Mouse (Mus musculus) ES-Bruce4 (cell line): ENCODE measurements around the gene Lrrc4b. TPM values are rescaled to one million over a fixed set of nuclear protein-coding genes. Genes with fewer than 3 reads are reported as not detected.

Source experiments
- H3K27ac ChIP-seq: 2 replicates; pipeline ENCODE4 v1.5.1; 2012; ENCODE audit warnings: low read length, inconsistent platforms; ENCODE audit not compliant: insufficient read depth
- H3K27me3 ChIP-seq: 2 replicates; pipeline ENCODE4 v1.6.1; 2012; ENCODE audit warnings: mild to moderate bottlenecking, low read length, inconsistent platforms; ENCODE audit not compliant: control insufficient read depth, poor library complexity, insufficient read depth, severe bottlenecking
- H3K36me3 ChIP-seq: 2 replicates; pipeline ENCODE4 v1.6.1; 2012; ENCODE audit warnings: inconsistent platforms, mild to moderate bottlenecking, low read length, moderate library complexity; ENCODE audit not compliant: control insufficient read depth, poor library complexity, insufficient read depth, severe bottlenecking
- H3K4me1 ChIP-seq: one replicate; pipeline ENCODE4 v1.8.1; 2011; ENCODE audit warnings: low read length; ENCODE audit not compliant: control insufficient read depth, insufficient read depth
- H3K4me3 ChIP-seq: 2 replicates; pipeline ENCODE4 v1.5.1; 2011; ENCODE audit warnings: low read depth, mild to moderate bottlenecking, low read length
- H3K9ac ChIP-seq: 2 replicates; pipeline ENCODE4 v1.6.1; 2012; ENCODE audit warnings: low read depth, mild to moderate bottlenecking, inconsistent platforms; ENCODE audit not compliant: poor library complexity, severe bottlenecking
- H3K9me3 ChIP-seq: replicated peaks from 2 replicates; pipeline ENCODE4 v1.6.1; 2012; ENCODE audit warnings: mild to moderate bottlenecking, low read length, inconsistent platforms; ENCODE audit not compliant: control insufficient read depth, poor library complexity, insufficient read depth, severe bottlenecking
- CTCF ChIP-seq: IDR thresholded peaks from one replicate; pipeline ENCODE4 v1.8.1; 2011; ENCODE audit warnings: low read depth, low read length
- EP300 ChIP-seq: IDR thresholded peaks from 2 replicates; pipeline ENCODE4 v1.6.1; 2011; ENCODE audit warnings: low read depth, low read length; ENCODE audit not compliant: insufficient read depth
- POLR2A ChIP-seq: IDR thresholded peaks from one replicate; pipeline ENCODE4 v1.8.1; 2011; ENCODE audit warnings: low read length; ENCODE audit not compliant: insufficient read depth
- polyA plus RNA-seq: library from polyadenylated mRNA; stranded (reverse); fragments of >200 nt; gene quantifications from 2 replicates; pipeline ENCODE4 v1.2.4, GENCODE M21; 2011; ENCODE audit warnings: low read depth; ENCODE audit not compliant: missing spikeins, insufficient read depth, insufficient read length

The Lrrc4b gene
- polyA plus RNA-seq, 1 experiment, result not detected

GRCm38 (mm10) chr7:44467811-44468411, 39.1 kb downstream of the Lrrc4b start, which contains the start of gene Josd2:
Gene Josd2, plus strand, starts transcription at chr7:44467980.
- Histone ChIP-seq H3K9me3 (no peaks in the 10 kb centered on the region), H3K36me3 (no peaks in the 10 kb centered on the region), H3K4me3 (peak within 1 kb of the TSS; percentile 80), H3K27ac (no peak within 1 kb of the TSS), H3K9ac (peak within 1 kb of the TSS; percentile 46), H3K27me3 (no peaks in the 10 kb centered on the region), H3K4me1 (no peaks in the 10 kb centered on the region)
- no peak for TF ChIP-seq EP300
- TF ChIP-seq POLR2A, result peak; percentile 11

DNA sequence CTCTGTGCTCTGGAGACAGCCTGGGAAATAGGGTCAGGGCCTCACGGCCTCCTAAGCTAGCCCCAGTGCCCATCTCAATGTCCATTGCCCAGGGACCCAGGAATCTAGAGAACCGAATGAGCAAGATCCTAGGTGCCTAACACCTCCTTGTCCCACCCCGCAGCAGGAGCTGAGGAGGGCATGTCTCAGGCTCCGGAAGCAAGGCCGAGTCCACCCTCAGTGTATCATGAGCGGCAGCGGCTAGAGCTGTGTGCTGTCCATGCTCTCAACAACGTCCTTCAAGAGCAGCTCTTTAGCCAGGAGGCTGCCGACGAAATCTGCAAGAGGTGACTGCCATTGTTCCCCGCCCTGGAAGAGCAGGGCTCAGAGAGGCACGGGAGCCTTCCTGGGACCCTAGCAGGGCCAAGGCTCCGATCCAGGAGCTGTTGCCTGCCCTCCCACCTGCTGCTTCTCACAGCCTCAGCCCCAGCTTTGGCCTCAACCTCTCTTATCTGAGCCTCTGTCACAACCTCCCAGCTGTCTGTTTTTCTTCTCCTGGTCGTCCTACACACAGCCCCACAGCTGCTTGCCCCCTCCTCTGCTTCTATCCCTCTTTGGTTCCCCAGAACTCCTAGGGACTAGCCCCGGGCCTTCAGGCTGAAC, 39.9 kb downstream of the Lrrc4b start:
- Histone ChIP-seq H3K9me3 (no peaks in the 10 kb centered on the region), H3K4me1 (no peaks in the 10 kb centered on the region), H3K4me3 (peak overlapping the region; percentile 80; the same call in 1 of the 2 replicates), H3K9ac (no peak overlapping the region), H3K36me3 (no peaks in the 10 kb centered on the region), H3K27ac (no peak overlapping the region), H3K27me3 (no peaks in the 10 kb centered on the region)
- TF ChIP-seq POLR2A, result no peak
- no peak for TF ChIP-seq EP300
- no peak for TF ChIP-seq CTCF

GRCm38 (mm10) chr7:44469677-44470675, 41.2 kb downstream of the Lrrc4b start:
- H3K4me3 ChIP-seq, result no peak overlapping the region
- H3K27ac ChIP-seq, result no peak overlapping the region
- H3K9me3 ChIP-seq, result no peaks in the 10 kb centered on the region
- no peak for TF ChIP-seq EP300
- no peak for TF ChIP-seq CTCF
- TF ChIP-seq POLR2A, result no peak
- no peaks in the 10 kb centered on the region for H3K36me3 ChIP-seq
- no peaks in the 10 kb centered on the region for H3K4me1 ChIP-seq
- H3K27me3 ChIP-seq, result no peaks in the 10 kb centered on the region
- no peak overlapping the region for H3K9ac ChIP-seq

DNA sequence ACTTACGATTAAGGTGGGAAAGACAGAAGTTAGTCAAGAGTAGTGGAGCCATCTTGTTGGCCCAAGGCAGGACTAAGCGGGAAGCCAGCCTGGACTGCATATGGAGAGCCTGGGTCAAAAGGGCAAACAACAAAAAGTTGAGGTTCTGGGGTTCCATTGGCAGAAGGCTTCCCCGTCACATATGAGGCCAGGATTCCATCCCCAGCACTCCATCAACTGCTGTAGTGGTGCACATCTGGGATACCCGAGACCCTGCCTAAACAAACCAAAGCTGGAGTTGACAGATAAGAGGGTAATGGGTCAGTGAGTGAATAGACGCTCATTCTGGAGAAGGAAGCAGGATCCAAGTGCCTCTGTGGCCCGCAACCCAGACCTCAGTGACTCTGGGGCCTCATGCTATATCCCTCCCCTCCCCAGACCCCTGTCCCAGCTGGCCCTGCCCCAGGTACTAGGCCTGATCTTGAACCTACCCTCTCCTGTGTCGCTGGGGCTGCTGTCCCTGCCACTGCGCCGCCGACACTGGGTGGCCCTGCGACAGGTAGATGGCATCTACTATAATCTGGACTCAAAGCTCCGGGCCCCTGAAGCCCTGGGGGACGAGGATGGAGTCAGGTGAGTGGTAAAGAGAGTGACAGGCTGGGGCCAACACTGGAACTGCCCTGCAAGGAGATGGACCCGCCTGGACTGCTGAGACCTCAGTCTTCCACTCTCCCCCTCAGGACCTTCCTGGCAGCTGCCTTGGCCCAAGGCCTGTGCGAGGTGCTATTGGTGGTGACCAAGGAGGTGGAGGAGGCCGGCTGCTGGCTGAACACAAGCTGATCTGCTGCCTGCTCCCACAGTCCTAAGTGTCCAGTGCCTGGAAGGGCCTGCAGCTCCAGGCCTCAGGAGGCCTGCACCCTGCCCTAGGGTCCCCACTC, 42.1 kb downstream of the Lrrc4b start:
- Histone ChIP-seq H3K4me3 (no peak overlapping the region), H3K27ac (no peak overlapping the region), H3K9me3 (no peaks in the 10 kb centered on the region), H3K4me1 (no peaks in the 10 kb centered on the region), H3K9ac (no peak overlapping the region), H3K27me3 (no peaks in the 10 kb centered on the region; the same call in 1 of the 2 replicates), H3K36me3 (no peaks in the 10 kb centered on the region)
- no peak for TF ChIP-seq CTCF
- no peak for TF ChIP-seq POLR2A
- no peak for TF ChIP-seq EP300

GRCm38 (mm10) chr7:44471880-44472557, 43.2 kb downstream of the Lrrc4b start:
- Histone ChIP-seq H3K4me1 (no peaks in the 10 kb centered on the region), H3K4me3 (no peak overlapping the region), H3K9me3 (no peaks in the 10 kb centered on the region), H3K9ac (no peak overlapping the region), H3K27me3 (no peaks in the 10 kb centered on the region; the same call in 1 of the 2 replicates), H3K36me3 (no peaks in the 10 kb centered on the region), H3K27ac (no peak overlapping the region)
- TF ChIP-seq CTCF, result no peak
- no peak for TF ChIP-seq EP300
- TF ChIP-seq POLR2A, result no peak
